Mouse (Mus musculus) thymus, adult 2 months (tissue): ENCODE results near the gene Clmn. TPM values are rescaled to one million over a fixed set of nuclear protein-coding genes. Genes with fewer than 3 reads are reported as not detected.

Experiments
- DNase-seq: peaks from one replicate; pipeline ENCODE4 v3.0.0; 2021
- H3K27ac ChIP-seq: fragments of 200-500 bp; 2 replicates; pipeline ENCODE4 v1.5.1; 2012; ENCODE audit warnings: low read length, control low read depth; ENCODE audit not compliant: control insufficient read depth, insufficient read depth
- H3K27me3 ChIP-seq: fragments of 200-500 bp; 2 replicates; pipeline ENCODE4 v1.6.1; 2012; ENCODE audit warnings: mild to moderate bottlenecking, low read length, moderate library complexity, mixed read lengths; ENCODE audit not compliant: control insufficient read depth, insufficient read depth
- H3K36me3 ChIP-seq: fragments of 200-500 bp; 2 replicates; pipeline ENCODE4 v1.6.1; 2012; ENCODE audit warnings: mild to moderate bottlenecking, low read length, moderate library complexity; ENCODE audit not compliant: control insufficient read depth, insufficient read depth
- H3K4me1 ChIP-seq: fragments of 200-500 bp; replicated peaks from 2 replicates; pipeline ENCODE4 v1.6.1; 2012; ENCODE audit warnings: low read length; ENCODE audit not compliant: control insufficient read depth, insufficient read depth
- H3K4me3 ChIP-seq: fragments of 200-500 bp; 2 replicates; pipeline ENCODE4 v1.5.1; 2012; ENCODE audit warnings: mild to moderate bottlenecking, low read length, control low read depth, moderate library complexity; ENCODE audit not compliant: control insufficient read depth, insufficient read depth
- CTCF ChIP-seq: fragments of 200-500 bp; IDR thresholded peaks from 2 replicates; pipeline ENCODE4 v1.5.1; 2012; ENCODE audit warnings: mild to moderate bottlenecking, control low read depth, low read length, moderate library complexity, borderline replicate concordance; ENCODE audit not compliant: control insufficient read depth, poor library complexity, insufficient read depth; ENCODE audit errors: extremely low read depth
- POLR2A ChIP-seq: fragments of 200-500 bp; IDR thresholded peaks from 2 replicates; pipeline ENCODE4 v1.6.1; 2012; ENCODE audit warnings: mild to moderate bottlenecking, low read length, control low read depth, moderate library complexity; ENCODE audit not compliant: control insufficient read depth, poor library complexity, insufficient read depth; ENCODE audit errors: extremely low read depth
- WGBS: fragments of 180-500 bp; shearing (Covaris S2); methylation state at CpG from one replicate; pipeline ENCODE4 v1.1.7; 2018; 5-methylcytosine and 5-hydroxymethylcytosine counted together
- polyA plus RNA-seq: library from polyadenylated mRNA; depleted of rRNA; stranded (reverse); fragments of >200 nt; gene quantifications from 2 replicates; pipeline ENCODE4 v1.2.3, GENCODE M21; 2012; rRNA removed

The Clmn gene
- polyA plus RNA-seq, 1 experiment: 1.0 TPM

- TF ChIP-seq POLR2A (no peak), CTCF (no peak)
- Histone ChIP-seq H3K36me3 (peaks cover 34% of the 10 kb centered on the region), H3K4me1 (no peaks in the 10 kb centered on the region), H3K27me3 (no peaks in the 10 kb centered on the region), H3K4me3 (no peak overlapping the region), H3K27ac (no peak overlapping the region)
- 98% methylated on average over 5 of the region's 5 CpGs for WGBS
- DNase-seq: no peak
These were observed 145.9 kb downstream of the Clmn start for GRCm38 (mm10) chr12:104718956-104719355.

GRCm38 (mm10) chr12:104716409-104716808 is 148.5 kb downstream of the Clmn start:
- Histone ChIP-seq H3K27me3 (no peaks in the 10 kb centered on the region), H3K27ac (no peak overlapping the region), H3K4me1 (no peaks in the 10 kb centered on the region), H3K4me3 (no peak overlapping the region), H3K36me3 (peaks cover 37% of the 10 kb centered on the region)
- WGBS: 97% methylated on average over 5 of the region's 5 CpGs
- no peak for DNase-seq
- TF ChIP-seq CTCF: no peak
- no peak for TF ChIP-seq POLR2A

GRCm38 (mm10) chr12:104715453-104715852 is 149.4 kb downstream of the Clmn start:
- Histone ChIP-seq H3K36me3 (peaks cover 34% of the 10 kb centered on the region), H3K27ac (no peak overlapping the region), H3K4me1 (no peaks in the 10 kb centered on the region), H3K27me3 (no peaks in the 10 kb centered on the region), H3K4me3 (no peak overlapping the region)
- no peak for DNase-seq
- WGBS: 96% methylated on average over 5 of the region's 5 CpGs
- TF ChIP-seq POLR2A: no peak
- no peak for TF ChIP-seq CTCF

Other genes starting within 250 kb of the Clmn start
- gene Dicer1, start 113.1 kb downstream of the Clmn start, polyA plus RNA-seq: 14.8 and 16.9 TPM in 2 replicates
- 16.4 and 20.1 TPM in 2 replicates for gene Syne3, start 144.7 kb upstream of the Clmn start, polyA plus RNA-seq
- 66.6 and 68.4 TPM in 2 replicates for gene Glrx5, start 167.6 kb upstream of the Clmn start, polyA plus RNA-seq